Mouse (Mus musculus) heart, embryonic 11.5 days (tissue): ENCODE results near the gene Auh. TPM values are rescaled to one million over a fixed set of nuclear protein-coding genes. Genes with fewer than 3 reads are reported as not detected.

Source experiments
- polyA plus RNA-seq: library from polyadenylated mRNA; unstranded; fragments of >200 nt; fragmentation: Nextera tagmentation; extraction: Ambion mirVana; gene quantifications from 2 replicates; pipeline ENCODE4 v1.2.1, GENCODE M21; 2014

Auh gene
- polyA plus RNA-seq, 1 experiment from 2014 or later = 47.7 TPM

Other genes starting within 250 kb of the Auh start
- 35.3 and 42.3 TPM in 2 replicates for gene Nfil3, start 51.4 kb upstream of the Auh start, polyA plus RNA-seq